Mouse (Mus musculus): Measurements from ENCODE around the gene Cd247. TPM values are rescaled to one million over a fixed set of nuclear protein-coding genes. Genes with fewer than 3 reads are reported as not detected.
A peak's percentile ranks its signal among the peaks of the same experiment; 100 is the strongest.

Gene Cd247
- polyA plus RNA-seq, 1 experiment from 2014 or later, result 282 TPM

DNA sequence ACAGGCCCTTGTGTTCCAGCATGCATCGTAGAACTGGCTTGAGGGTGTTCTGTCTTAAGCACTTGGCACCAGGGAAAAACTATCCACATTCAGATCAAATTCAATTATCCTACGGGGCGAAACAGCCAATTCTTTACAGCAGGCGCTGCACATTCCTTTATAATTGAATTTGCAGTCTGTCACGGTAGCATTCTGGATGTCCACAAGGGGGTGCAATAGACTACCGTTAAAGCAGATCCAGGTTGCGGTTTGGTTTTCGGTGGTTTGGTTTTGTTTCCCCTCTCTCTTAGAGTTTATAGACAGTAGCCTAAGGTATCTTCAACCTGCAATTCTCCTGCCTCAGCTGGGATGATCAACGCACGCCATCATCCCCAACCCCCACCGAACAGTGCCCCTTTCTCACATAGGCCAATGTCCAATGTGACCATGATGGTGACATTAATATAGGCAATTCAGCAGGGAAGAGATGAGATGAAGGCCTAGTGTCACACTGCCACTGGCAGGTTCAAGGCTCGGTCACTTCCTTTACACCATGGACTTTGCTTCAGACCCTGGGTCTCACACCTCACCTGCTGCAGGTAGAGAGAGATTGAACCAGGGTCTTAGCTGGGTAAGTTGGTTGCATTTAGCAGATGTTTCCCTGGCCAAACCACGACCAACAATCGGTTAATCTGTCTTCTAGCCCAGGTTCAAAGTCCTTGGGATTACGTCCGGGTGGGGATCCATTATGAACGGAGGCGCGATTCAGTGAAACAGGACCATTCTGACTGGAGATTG lies 12.8 kb upstream of the Cd247 start:
- DNase-seq (ENCODE audit: low spot score), result peak; percentile 86

DNA sequence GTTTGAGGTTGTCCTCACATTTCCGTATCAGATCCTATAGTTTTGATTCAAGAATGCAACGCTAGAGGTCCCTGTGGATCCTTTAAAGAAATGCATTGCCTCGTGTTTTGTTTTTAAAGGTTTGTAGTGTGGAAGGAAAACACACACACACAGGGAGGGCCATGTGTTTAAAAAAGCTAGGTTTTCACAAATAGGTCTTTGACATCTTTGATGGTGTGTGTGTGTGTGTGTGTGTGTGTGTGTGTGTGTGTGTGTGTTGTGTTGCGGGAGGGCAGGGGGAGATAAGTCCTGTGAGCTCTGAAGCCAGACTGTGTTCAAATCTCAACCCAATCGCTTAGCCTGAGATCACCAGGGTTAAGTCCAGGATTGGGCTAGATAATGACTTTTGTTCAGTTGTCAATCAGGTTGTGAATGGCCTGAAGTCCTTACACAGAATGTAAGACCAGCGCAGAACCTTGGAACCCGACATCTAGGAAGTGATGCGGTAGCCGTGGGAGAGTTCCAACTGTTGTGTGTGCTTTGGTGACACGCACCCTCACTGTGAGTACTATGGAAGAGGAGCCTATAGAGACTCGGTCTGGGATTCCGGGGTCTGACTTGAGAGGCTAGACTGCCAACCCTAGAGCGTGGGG lies 8.4 kb upstream of the Cd247 start:
- DNase-seq (ENCODE audit: low spot score), result peak; percentile 81

DNA sequence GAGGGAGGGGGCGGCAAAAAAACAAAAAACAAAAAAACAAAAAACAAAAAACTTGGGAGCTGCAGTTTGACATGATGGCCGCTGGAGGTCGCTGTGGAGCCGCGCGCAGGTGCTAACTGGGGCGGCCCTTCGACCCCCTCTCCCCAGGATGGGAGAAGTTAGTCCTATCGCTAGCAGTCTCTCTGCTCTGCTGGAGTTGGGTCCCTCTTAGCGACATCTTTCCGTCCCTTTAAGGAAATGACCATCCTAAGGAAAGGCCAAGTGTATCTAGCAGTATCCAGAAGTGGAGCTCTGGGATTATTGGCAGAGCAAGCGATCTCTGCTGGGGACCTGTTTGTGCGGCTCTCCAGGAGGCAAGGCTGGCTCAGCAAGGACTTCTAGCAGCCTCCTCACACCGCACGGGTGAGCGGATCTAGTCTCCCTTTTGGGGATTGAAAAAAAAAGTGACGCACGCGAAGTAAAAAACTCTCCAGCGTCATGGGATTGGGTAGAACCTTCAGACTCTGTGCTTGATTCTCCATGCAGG lies 7.8 kb upstream of the Cd247 start:
- DNase-seq (ENCODE audit: low spot score), result peak; percentile 82

DNA sequence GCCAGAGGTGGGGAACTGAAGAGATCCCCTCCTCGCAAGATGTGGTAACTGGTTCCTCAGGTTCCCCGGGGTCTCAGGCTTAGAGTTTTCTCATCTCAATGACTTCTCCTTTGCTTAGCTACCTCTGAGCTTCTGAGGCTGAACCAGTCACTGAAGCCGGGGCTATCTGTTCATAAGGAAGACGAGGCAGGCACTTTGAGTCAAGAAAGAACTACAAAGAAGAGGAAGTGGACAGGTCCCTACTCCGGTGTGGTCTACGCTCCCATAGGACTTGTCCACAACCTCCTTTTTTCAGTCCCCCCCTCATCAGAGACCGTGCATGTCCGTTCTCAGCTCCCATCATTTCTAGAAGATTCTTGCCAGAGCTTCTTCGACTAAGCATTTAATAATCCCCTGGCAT lies 7.1 kb upstream of the Cd247 start:
- DNase-seq (ENCODE audit: low spot score), result no peak

DNA sequence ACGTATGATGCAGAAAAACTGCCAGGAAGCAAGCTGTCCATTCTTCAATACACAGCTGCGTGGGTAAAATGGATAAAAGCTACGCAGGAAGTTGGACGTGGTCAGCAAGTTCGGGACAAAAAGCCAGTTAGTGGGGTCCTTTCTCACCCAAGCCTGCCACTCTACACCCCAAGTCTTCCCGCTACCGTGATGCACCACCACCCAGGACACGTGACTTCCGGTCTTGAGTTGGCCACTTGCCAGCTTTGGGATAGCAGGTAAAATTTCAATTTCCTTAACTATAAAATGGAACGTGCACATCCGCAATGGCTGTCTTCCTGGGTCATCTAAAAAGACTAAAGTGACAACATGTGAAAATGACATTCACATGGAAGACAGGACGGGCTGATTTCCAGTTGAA lies 6.6 kb upstream of the Cd247 start:
- DNase-seq (ENCODE audit: low spot score), result no peak

DNA sequence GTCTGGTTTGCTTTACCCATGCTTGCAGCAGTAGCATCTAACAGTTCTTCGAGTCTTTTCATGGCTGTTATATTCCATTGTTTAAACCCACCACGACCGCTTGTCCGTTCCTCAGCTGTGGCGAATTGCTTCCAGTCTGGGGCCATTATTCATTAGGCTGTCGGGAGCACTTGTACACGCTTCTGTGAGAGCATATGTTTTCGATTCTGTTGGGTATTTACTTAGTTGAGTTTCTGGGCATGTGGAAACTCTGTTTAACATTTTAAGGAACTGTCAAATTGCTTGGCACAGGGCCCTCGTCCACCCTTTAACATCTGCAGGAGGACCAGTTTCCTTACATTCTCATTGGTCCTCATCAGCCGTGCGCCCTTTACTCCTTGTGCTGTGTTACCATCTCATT lies 2.2 kb upstream of the Cd247 start:
- no peak for DNase-seq (ENCODE audit: low spot score)

DNA sequence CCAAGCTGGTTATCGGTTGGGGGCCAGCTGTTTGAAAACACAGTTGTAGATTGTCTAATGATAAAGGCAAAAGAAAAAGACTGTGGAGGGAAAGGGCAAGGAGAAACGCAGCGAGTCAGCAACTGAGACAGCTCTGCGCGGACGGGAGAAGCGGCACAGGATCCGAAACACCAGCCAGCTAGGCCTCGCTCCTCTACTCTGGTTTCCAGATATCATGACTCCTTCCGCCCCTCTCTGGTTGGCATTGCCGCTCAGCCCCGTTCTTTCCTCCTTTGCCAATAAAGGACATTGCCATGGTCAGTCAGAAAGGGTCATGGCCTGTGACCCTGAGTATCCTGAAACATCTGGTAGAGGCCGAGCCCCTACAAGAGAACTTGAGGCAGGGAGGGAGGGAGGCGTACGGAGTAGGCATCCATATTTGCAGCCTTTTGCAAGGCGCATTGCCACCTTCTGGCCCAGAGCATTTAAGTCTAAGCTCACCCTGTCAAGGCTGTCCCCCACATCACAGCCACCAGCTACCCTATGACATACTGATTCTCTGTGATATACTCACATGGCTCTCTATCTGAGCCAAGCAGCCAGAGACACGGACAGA lies 682 bp downstream of the Cd247 start:
- DNase-seq (ENCODE audit: low spot score), result peak; percentile 70

DNA sequence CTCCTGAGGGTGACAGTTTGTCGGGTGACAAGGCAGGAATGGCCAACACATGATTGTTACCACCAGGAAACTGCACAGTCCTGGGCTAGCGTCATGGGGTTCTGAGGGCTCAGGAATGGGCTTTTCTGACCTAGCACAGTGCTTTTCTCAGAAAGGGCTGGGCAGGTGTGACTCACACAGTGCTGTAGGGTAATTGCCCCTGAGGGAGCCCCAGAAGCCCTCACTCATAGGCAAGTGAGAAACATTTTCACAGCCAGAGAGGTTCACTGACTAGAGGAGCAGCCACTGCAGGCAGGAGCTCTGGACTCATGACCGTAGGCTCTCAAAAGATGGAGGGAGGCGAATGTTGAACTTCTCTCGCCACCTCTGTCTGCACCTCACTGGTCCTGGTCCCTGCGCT lies 1.5 kb downstream of the Cd247 start:
- DNase-seq (ENCODE audit: low spot score), result peak; percentile 54

DNA sequence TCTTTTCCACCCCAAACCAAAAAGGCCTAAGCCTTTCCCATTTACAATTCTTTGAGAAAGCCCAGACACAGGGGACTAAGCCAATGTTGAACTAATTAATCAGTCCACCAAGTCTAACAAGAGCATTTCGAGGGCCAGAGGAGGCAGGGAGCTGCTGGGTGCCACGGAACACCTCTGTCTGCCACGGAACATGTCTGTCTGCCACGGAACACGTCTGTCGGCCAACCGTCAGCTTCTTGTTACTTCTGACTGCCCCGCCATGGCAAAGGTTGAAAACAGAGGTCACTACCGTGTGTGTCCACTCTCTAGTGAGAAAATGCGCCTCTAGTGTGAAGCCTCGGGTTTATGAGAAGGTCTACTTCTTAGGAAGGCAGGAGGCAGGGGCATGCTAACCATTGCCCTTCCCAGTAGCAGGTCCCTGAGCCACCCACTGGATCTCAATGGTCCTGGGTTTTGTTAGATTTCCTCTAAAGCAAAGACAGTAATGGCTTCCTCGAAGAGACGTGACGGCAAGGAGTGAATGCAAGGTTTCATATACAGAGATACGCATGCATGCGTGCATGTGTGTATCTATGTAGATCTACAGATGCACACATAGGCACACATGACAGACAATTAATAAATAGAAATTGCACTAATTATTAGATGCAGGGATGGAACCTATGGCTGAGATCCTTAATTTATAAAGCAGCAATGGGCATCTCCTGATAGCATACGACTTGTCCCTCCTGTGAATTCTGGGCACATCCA lies 2.2 kb downstream of the Cd247 start:
- DNase-seq (ENCODE audit: low spot score), result no peak

DNA sequence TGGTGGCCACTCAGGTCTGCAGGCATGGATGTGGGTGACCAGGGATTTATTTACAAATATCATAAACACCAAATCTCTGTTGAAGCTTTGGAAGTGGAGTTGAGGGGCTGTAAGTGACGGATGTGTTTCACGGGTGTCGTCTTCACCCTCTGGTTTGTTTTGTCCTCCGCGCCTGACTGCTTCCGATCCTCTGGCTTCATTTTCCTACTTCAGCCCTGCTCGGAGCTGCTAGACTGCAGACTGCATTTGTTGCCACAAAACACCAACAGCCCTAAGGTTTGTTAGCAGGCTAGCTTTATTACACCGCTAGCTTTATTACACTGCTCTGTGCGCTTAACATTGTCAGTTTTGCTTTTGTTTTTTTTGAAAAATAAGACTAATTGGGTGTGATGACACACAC lies 2.9 kb downstream of the Cd247 start:
- no peak for DNase-seq (ENCODE audit: low spot score)

DNA sequence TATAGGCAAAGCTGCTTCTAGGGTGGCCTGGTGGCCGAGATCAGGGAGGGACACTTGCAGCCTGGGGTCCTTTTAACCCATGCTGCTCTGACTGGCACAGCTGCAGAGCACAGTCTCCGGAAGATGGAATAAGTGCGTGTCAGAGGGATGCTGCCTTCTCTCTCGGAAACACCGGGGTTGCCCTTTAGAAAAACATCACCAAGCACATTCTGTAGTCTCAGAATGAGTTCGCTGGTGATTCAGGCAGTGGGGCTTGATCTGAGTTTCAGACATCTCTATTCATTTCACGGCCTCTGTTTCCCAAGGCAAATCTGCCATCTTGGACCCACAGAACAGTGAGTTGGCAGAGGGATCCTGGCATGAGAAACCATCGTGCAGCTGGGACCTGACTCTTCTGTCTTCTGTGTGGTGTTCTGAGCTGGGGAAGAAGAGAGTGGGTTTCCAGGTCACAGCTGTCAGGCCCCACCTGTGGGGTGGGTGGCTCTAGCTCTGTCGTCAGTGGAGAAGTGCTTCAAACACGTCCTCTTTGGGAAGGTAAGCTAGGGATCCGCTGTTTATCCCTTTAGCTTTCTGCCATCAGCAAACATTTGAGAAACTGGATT lies 13.3 kb downstream of the Cd247 start:
- peak; percentile 92 for DNase-seq (ENCODE audit: low spot score)

DNA sequence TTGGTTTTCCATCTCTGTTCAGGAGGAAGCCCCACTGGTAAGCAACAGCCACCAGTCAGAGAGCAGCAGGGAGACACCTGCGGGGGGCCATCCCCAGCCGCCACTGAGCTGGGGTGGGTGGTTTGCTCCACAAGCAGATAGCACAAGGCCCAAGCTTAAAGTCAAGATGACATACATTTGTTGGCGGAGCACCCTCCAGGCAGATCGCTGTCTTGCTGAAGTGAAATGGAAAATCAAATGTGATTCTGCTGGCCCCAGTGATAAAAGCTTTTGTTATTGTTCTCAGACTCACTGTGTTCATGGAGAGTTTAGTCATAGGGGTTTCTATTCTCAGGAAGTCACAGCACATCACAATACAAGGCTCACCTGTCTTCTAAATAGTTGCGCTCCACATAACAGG lies 14.6 kb downstream of the Cd247 start:
- peak; percentile 80 for DNase-seq (ENCODE audit: low spot score)

DNA sequence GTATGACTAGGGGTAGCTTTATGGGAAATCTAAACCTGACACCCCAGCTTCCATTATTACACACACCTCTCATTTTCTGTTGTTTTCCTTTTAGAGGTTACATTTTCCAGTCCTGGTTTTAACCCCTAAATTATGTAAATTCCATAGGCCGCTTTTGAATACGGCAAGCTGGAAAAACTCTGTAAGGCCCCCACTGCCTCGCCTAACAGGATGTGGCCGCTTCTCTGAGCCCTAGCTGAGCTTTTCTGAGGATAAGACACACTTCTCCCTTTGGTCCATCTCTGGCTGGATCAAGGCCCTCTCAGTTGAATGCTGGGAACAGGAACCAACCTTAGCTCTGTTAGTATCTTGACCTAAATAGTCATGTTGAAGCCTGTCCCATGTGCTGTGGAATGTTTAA lies 15.7 kb downstream of the Cd247 start:
- no peak for DNase-seq (ENCODE audit: low spot score)

DNA sequence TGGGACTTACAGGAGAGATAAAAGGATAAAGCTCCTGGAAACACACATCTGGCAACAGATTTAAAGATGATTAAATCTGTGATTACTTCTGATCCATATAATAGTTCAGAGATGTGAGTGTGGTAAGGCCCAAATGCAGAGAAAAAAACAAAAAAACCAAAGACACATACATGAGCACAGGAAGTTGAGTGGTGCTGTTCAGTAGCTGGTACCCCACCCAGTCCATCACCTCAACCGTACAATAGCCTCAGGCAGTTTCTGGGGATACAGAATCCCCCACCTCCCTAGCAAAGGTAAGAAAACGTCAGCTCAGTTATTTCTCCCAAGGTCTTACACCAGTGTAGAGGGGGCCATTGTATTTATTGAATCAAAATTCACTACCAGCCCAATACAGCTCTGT lies 22.2 kb downstream of the Cd247 start:
- no peak for DNase-seq (ENCODE audit: low spot score)

DNA sequence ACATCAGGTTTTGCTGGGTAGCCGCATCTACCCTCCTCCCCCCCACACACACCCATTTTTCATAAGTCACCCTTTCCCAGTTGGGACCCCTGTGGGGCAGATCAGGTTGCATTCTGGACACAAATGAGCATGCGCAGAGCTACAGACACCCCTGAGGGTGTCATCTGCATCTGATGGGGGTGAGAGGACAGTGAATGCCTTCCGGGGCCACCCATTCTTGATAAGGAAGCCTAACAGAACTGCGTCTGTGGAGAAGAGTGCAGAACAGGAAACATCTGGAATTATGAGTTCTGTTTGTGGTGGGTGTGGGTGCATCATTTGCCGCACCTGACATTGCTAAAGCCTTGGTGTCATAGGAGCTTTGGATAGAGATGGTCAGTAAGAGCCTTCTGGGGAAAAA lies 22.7 kb downstream of the Cd247 start:
- DNase-seq (ENCODE audit: low spot score), result peak; percentile 70

DNA sequence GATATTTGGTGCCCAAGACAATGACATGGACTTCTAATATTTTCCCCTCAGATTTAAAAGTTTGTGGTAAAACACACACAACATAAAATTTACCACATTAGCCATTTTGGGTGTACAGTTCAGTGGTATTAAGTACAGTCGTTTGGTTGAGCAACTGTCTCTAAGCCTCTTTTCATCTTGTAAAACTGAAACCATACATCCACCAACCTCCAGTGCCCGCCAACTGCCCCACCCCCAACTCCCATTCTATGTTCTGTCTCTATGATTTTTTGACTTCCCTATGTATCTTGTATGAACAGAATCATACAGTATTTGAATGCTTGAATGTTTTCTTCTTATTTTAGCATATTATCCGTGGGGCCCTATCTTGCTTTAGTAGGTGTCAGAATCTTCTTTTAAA lies 24.3 kb downstream of the Cd247 start:
- DNase-seq (ENCODE audit: low spot score), result peak; percentile 26

DNA sequence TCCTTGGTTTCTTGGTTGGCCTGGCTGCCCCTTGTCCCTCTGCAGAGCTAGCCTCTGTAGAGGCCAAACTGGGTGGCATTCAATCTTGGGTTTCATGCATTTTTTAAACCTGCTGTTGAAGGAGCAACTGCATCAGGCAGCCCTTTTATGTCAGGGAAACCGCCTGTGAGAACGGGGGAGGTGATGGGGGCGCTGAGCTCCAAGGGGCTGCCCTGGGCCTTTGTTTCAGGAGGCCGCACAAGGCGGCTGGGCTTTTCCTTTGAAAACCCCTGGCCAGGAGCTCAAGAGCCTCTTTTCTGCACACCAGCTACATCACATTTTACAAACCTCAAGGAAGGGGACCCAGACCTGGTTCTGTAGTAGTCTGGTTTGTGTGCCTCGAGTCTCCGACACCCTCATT lies 25.6 kb downstream of the Cd247 start:
- DNase-seq (ENCODE audit: low spot score), result peak; percentile 27

DNA sequence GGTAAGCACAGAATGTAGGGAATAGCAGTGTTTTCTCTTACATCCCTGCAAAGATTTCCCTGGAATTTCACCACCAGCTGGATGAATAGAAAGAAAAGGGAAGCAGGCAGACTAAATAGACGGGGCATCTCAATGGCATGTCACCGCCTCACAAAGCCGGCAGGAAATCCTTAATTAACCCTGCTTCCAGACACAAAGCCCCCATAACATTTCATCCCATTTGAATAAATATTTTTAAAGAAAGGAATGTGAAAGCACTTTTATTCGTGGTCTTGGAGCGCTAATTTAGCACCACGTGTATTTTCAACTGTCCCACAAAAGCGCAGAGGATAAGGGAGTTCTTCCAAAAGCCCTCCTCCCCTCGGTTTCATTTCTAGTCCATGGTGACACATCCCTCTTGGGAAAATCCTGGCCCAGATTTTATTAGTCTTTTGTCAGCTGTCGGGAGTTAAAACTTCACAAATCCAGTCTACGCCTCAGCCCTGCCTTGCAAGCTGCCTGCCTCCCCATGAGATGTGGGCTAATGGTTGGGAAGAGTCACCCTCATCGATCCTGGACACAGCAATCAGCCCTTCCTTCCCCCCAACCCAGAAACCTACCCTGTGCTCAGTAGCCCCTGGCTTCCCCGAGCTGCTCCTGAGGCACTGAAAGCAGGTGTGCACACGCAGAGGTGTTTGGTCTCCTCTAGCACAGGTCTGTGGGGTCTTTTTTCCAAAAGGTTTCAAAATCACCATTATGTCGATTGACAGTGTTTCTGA lies 26.2 kb downstream of the Cd247 start:
- no peak for DNase-seq (ENCODE audit: low spot score)

DNA sequence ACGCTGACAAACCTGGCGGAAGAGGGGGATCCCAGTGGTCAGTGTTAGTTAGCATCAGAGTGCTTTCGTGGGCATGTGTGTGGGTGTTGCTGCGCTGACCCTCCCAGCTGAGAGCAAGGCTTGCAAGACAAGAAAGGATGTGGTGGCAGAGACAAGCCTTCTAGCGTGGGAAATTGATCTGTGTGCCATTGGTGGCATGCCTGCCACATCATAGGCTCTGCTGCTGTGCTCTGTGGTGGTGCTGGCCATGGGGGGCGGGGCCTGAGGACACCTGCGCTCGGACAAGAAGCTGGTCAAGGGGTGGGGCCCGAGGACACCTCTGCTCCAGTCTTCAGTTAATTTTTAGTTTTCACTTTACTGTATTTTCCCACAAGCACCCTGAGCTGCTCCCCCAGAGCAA lies 27.9 kb downstream of the Cd247 start:
- peak; percentile 52 for DNase-seq (ENCODE audit: low spot score)

DNA sequence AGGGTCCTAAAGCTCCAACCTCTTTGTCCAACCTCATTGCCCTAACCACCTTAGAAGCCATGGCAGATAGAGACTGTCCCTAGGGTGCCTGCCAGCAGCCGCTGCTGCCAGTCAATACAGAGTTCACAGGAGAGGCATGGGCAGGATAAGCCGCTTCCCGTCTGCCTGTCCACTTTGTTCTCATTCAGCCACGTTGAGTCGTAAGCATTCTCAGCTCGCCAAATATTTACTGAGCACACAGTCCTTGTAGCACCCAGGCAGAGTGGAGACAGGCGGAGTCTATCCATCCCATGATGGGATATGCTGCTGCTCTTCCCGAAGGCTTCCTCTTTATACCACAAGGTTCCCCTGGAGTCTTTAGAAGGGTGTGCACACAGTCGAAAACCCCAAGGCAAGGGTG lies 28.8 kb downstream of the Cd247 start:
- no peak for DNase-seq (ENCODE audit: low spot score)

All from thymus, postnatal 0 days (tissue).